Mouse (Mus musculus) MEL (cell line): ENCODE measurements around the gene Bmp8a. TPM values are rescaled to one million over a fixed set of nuclear protein-coding genes. Genes with fewer than 3 reads are reported as not detected.

Source experiments
- DNase-seq: peaks from one replicate; pipeline ENCODE4 v3.0.0; 2011; ENCODE audit warnings: low read depth, low spot score
- H3K27ac ChIP-seq: 2 replicates; pipeline ENCODE4 v1.5.1; 2012; ENCODE audit warnings: low read depth, mild to moderate bottlenecking, control low read depth, low read length, moderate library complexity; ENCODE audit not compliant: control insufficient read depth
- H3K27me3 ChIP-seq, 2 experiments: fragments of 150-350 bp in 1 of 2; sonication (generic) in 1 of 2; 2 replicates each; pipeline ENCODE4 v1.6.1; 2012; ENCODE audit warnings: low read length in 2 of 2, mild to moderate bottlenecking in 2 of 2, improper control_type of control experiment in 1 of 2, moderate library complexity in 1 of 2; ENCODE audit not compliant: insufficient read depth in 2 of 2, control insufficient read depth in 1 of 2
- H3K36me3 ChIP-seq, 2 experiments: 2 replicates each; pipeline ENCODE4 v1.6.1; 2012 to 2014; ENCODE audit warnings: low read length in 2 of 2, improper control_type of control experiment in 1 of 2, inconsistent platforms in 1 of 2, mild to moderate bottlenecking in 1 of 2; ENCODE audit not compliant: insufficient read depth in 2 of 2, control insufficient read depth in 1 of 2
- H3K4me1 ChIP-seq, 2 experiments: fragments of 150-350 bp in 1 of 2; sonication (generic) in 1 of 2; 2 replicates each; pipeline ENCODE4 v1.6.1; 2012; ENCODE audit warnings: low read length in 2 of 2, improper control_type of control experiment in 1 of 2, mild to moderate bottlenecking in 1 of 2; ENCODE audit not compliant: insufficient read depth in 2 of 2, control insufficient read depth in 1 of 2
- H3K4me3 ChIP-seq, 2 experiments: fragments of 150-350 bp in 1 of 2; sonication (generic) in 1 of 2; 2 replicates each; pipeline ENCODE4 v1.5.1; 2012; ENCODE audit warnings: low read depth in 2 of 2, low read length in 2 of 2, mild to moderate bottlenecking in 2 of 2, moderate library complexity in 2 of 2, control low read depth in 1 of 2, improper control_type of control experiment in 1 of 2; ENCODE audit not compliant: control insufficient read depth in 1 of 2, insufficient read depth in 1 of 2
- H3K79me2 ChIP-seq: 2 replicates; pipeline ENCODE4 v1.6.1; 2012; ENCODE audit warnings: mild to moderate bottlenecking, low read length, moderate library complexity; ENCODE audit not compliant: control insufficient read depth, poor library complexity, insufficient read depth
- H3K9ac ChIP-seq: 2 replicates; pipeline ENCODE4 v1.6.1; 2012; ENCODE audit warnings: low read depth, mild to moderate bottlenecking, control low read depth, low read length, moderate library complexity; ENCODE audit not compliant: control insufficient read depth, poor library complexity, severe bottlenecking
- H3K9me3 ChIP-seq: fragments of 150-350 bp; sonication (generic); replicated peaks from 2 replicates; pipeline ENCODE4 v1.6.1; 2012; ENCODE audit warnings: mild to moderate bottlenecking, low read length, improper control_type of control experiment, moderate library complexity; ENCODE audit not compliant: insufficient read depth
- BHLHE40 ChIP-seq: IDR thresholded peaks from 2 replicates; pipeline ENCODE4 v1.6.1; 2012; ENCODE audit warnings: low read depth, mild to moderate bottlenecking, inconsistent platforms, low read length, improper control_type of control experiment, borderline replicate concordance
- CTCF ChIP-seq, 3 experiments: IDR thresholded peaks in 2 of 3; conservative IDR thresholded peaks in 1 of 3; 2 replicates each; pipeline ENCODE4 v1.5.1; 2011 to 2012; ENCODE audit warnings: low read length in 3 of 3, low read depth in 2 of 3, mild to moderate bottlenecking in 2 of 3, improper control_type of control experiment in 1 of 3, inconsistent platforms in 1 of 3, mixed read lengths in 1 of 3, moderate library complexity in 1 of 3; ENCODE audit not compliant: control insufficient read depth in 1 of 3, insufficient read depth in 1 of 3, poor library complexity in 1 of 3, severe bottlenecking in 1 of 3
- E2F4 ChIP-seq: IDR thresholded peaks from 2 replicates; pipeline ENCODE4 v1.6.1; 2011; ENCODE audit warnings: low read depth, low read length, improper control_type of control experiment, borderline replicate concordance
- ELF1 ChIP-seq: IDR thresholded peaks from 2 replicates; pipeline ENCODE4 v1.6.1; 2014; ENCODE audit warnings: low read depth, mild to moderate bottlenecking, inconsistent platforms, low read length, improper control_type of control experiment, moderate library complexity
- EP300 ChIP-seq, 2 experiments: IDR thresholded peaks; 2 replicates each; pipeline ENCODE4 v1.6.1; 2011; ENCODE audit warnings: improper control_type of control experiment in 2 of 2, low read length in 2 of 2, low read depth in 1 of 2, mild to moderate bottlenecking in 1 of 2
- HCFC1 ChIP-seq: IDR thresholded peaks from 2 replicates; pipeline ENCODE4 v1.6.1; 2012; ENCODE audit warnings: low read depth, mild to moderate bottlenecking, inconsistent platforms, low read length, improper control_type of control experiment, moderate library complexity
- JUND ChIP-seq: IDR thresholded peaks from 2 replicates; pipeline ENCODE4 v1.6.1; 2011; ENCODE audit warnings: low read depth, mild to moderate bottlenecking, improper control_type of control experiment, low read length
- MAFK ChIP-seq: IDR thresholded peaks from 2 replicates; pipeline ENCODE4 v1.6.1; 2011; ENCODE audit warnings: low read depth, mild to moderate bottlenecking, low read length, improper control_type of control experiment, borderline replicate concordance
- MAZ ChIP-seq: IDR thresholded peaks from 2 replicates; pipeline ENCODE4 v1.6.1; 2012; ENCODE audit warnings: low read depth, mild to moderate bottlenecking, inconsistent platforms, low read length, improper control_type of control experiment
- MEF2A ChIP-seq: IDR thresholded peaks from 2 replicates; pipeline ENCODE4 v1.6.1; 2014; ENCODE audit warnings: low read depth, mild to moderate bottlenecking, inconsistent platforms, low read length, improper control_type of control experiment; ENCODE audit not compliant: poor library complexity, insufficient replicate concordance, severe bottlenecking; ENCODE audit errors: extremely low read depth
- MYB ChIP-seq: IDR thresholded peaks from 2 replicates; pipeline ENCODE4 v1.6.1; 2011; ENCODE audit warnings: mild to moderate bottlenecking, low read depth, low read length, improper control_type of control experiment
- MYC ChIP-seq: IDR thresholded peaks from 2 replicates; pipeline ENCODE4 v1.6.1; 2011; ENCODE audit warnings: low read depth, mild to moderate bottlenecking, low read length, improper control_type of control experiment, moderate library complexity
- NELFE ChIP-seq: IDR thresholded peaks from 2 replicates; pipeline ENCODE4 v1.6.1; 2011; ENCODE audit warnings: low read depth, low read length, improper control_type of control experiment
- NRF1 ChIP-seq: IDR thresholded peaks from 2 replicates; pipeline ENCODE4 v1.6.1; 2014; ENCODE audit warnings: low read depth, mild to moderate bottlenecking, inconsistent platforms, low read length, improper control_type of control experiment, moderate library complexity; ENCODE audit not compliant: poor library complexity, insufficient read depth, severe bottlenecking
- POLR2A ChIP-seq, 2 experiments: IDR thresholded peaks; 2 replicates each; pipeline ENCODE4 v1.6.1; 2011 to 2012; ENCODE audit warnings: low read length in 2 of 2, mild to moderate bottlenecking in 2 of 2, control low read depth in 1 of 2, improper control_type of control experiment in 1 of 2, low read depth in 1 of 2, moderate library complexity in 1 of 2; ENCODE audit not compliant: control insufficient read depth in 1 of 2, insufficient read depth in 1 of 2, poor library complexity in 1 of 2
- RAD21 ChIP-seq: IDR thresholded peaks from 2 replicates; pipeline ENCODE4 v1.6.1; 2011; ENCODE audit warnings: mild to moderate bottlenecking, low read depth, low read length, improper control_type of control experiment
- SIN3A ChIP-seq: IDR thresholded peaks from 2 replicates; pipeline ENCODE4 v1.6.1; 2012; ENCODE audit warnings: low read length, improper control_type of control experiment, inconsistent platforms
- SMC3 ChIP-seq: IDR thresholded peaks from 2 replicates; pipeline ENCODE4 v1.6.1; 2011; ENCODE audit warnings: low read depth, low read length, improper control_type of control experiment
- TAL1 ChIP-seq: IDR thresholded peaks from 2 replicates; pipeline ENCODE4 v1.6.1; 2012; ENCODE audit warnings: mild to moderate bottlenecking, inconsistent platforms, low read length, moderate library complexity, mixed read lengths
- ZC3H11A ChIP-seq: IDR thresholded peaks from 2 replicates; pipeline ENCODE4 v1.6.1; 2012; ENCODE audit warnings: low read depth, mild to moderate bottlenecking, inconsistent platforms, low read length, improper control_type of control experiment
- polyA plus RNA-seq, 2 experiments: library from polyadenylated mRNA; stranded (reverse) in 1 of 2; unstranded in 1 of 2; fragments of >175 nt in 1 of 2; fragments of >200 nt in 1 of 2; gene quantifications; 2 replicates each; pipeline versions ENCODE4 v1.2.1 to v1.2.4; 2012; ENCODE audit warnings: low replicate concordance in 2 of 2, low read depth in 1 of 2; ENCODE audit not compliant: insufficient read length in 2 of 2, insufficient read depth in 1 of 2, missing spikeins in 1 of 2
- total RNA-seq: library from RNA; depleted of rRNA; stranded (reverse); fragments of 300-350 nt; gene quantifications from 2 replicates; pipeline ENCODE4 v1.2.3, GENCODE M21; 2012; rRNA removed

Gene Bmp8a
- 0.19 and 0.23 TPM in 2 replicates for total RNA-seq
- under 1 TPM in 1 of 2 experiments, not detected in 1; 0.43 TPM for polyA plus RNA-seq

- Histone ChIP-seq H3K4me1 (no peaks in the 10 kb centered on the region), H3K4me3 (peak within 1 kb of the TSS; percentile 68 to 76), H3K36me3 (no peaks in the 10 kb centered on the region), H3K9ac (peak within 1 kb of the TSS; percentile 67), H3K9me3 (no peaks in the 10 kb centered on the region), H3K27ac (no peak within 1 kb of the TSS)
- peak; percentile 82 for DNase-seq
- TF ChIP-seq SIN3A (0 out of 2 replicates have a peak, but pooled peaks have one; percentile 32), ELF1 (no peak), HCFC1 (0 out of 2 replicates have a peak, but pooled peaks have one; percentile 49), POLR2A (IDR thresholded peaks at IDR 0.05; ENCODE audit: control insufficient read depth in 1 of 2, insufficient read depth in 1 of 2, low read depth in 1 of 2, low read length in 2 of 2, poor library complexity in 1 of 2) (peak in 1 of 2 experiments; percentile 53; a peak in 1 of 4 replicates), NELFE (peak; percentile 41; the same call in 1 of the 2 replicates), JUND (no peak), MAZ (peak; percentile 55; the same call in 1 of the 2 replicates)
- TF ChIP-seq, all 39 proteins: peak for 5
- H3K27me3 ChIP-seq = no peaks in the 10 kb centered on the region
- no peaks in the 10 kb centered on the region for H3K79me2 ChIP-seq
Measured at GRCm38 (mm10) chr4:123342642-123343470, at the start of gene Bmp8a. Gene Bmp8a, minus strand, starts transcription at chr4:123343252.

DNA sequence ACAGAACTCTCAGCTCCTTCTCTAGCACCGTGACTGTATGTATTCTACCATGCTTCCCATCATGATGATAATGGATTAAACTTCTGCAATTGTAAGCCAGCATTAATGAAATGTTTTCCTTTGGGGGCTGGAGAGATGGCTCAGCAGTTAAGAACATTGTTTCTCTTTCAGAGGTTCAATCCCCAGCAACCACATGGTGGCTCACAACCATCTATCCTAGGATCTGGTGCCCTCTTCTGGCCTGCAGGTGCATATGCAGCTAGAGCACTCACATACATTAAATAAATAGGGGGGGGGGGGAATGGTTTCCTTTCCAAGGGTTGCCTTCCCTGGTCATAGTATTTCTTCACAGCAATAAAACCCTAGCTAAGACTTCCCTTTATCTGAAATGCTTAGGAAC, 49.1 kb upstream of the Bmp8a start:
- DNase-seq = peak; percentile 75
- no peaks in the 10 kb centered on the region for H3K9me3 ChIP-seq
- TF ChIP-seq ZC3H11A = peak; percentile 24; the same call in 1 of the 2 replicates
- peak; percentile 72 for TF ChIP-seq MYC
- no peak for TF ChIP-seq MEF2A
- peak; percentile 51 to 77 (median 73) for TF ChIP-seq CTCF (IDR thresholded peaks at IDR 0.05 in 2 of 3, conservative IDR thresholded peaks at IDR 0.05 in 1 of 3; ENCODE audit: control insufficient read depth in 1 of 3, insufficient read depth in 1 of 3, low read depth in 2 of 3, low read length in 3 of 3, poor library complexity in 1 of 3, severe bottlenecking in 1 of 3)
- TF ChIP-seq RAD21 = peak; percentile 40
- peak; percentile 71 for TF ChIP-seq SMC3
- H3K27ac ChIP-seq = no peak overlapping the region
- peaks cover 3 to 10% of the 10 kb centered on the region in 2 experiments for H3K36me3 ChIP-seq
- no peaks in the 10 kb centered on the region for H3K79me2 ChIP-seq
- no peak overlapping the region for H3K4me3 ChIP-seq
- H3K4me1 ChIP-seq = no peaks in the 10 kb centered on the region
- no peaks in the 10 kb centered on the region for H3K27me3 ChIP-seq
- H3K9ac ChIP-seq = no peak overlapping the region

DNA sequence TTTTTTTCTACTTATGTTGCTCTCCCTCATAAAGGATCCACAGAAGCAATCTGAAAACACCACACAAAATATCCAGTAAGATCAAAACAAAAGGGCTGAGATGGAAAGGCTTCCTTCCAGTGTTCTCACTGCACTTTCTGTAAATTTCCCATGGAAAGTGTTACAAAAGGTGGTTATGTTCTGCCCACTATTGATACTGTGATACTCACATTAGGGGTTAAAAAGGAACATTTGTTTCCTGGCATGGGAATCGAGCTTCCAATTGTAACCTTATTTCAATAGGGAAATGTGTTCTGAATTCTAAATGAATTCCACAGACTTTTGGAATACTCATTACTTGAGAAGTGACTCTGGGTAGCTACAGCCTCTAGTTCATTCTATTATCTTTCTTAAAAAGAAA, 42.0 kb upstream of the Bmp8a start:
- Histone ChIP-seq H3K79me2 (no peaks in the 10 kb centered on the region), H3K36me3 (peaks cover 0 to 48% of the 10 kb centered on the region in 2 experiments; a peak in 2 of 4 replicates), H3K27me3 (no peaks in the 10 kb centered on the region), H3K4me1 (no peaks in the 10 kb centered on the region), H3K9ac (no peak overlapping the region), H3K4me3 (no peak overlapping the region), H3K9me3 (no peaks in the 10 kb centered on the region), H3K27ac (no peak overlapping the region)
- TF ChIP-seq MAFK (no peak), BHLHE40 (no peak), MAZ (no peak), MYB (no peak), NRF1 (no peak), E2F4 (no peak), EP300 (IDR thresholded peaks at IDR 0.05; ENCODE audit: low read depth in 1 of 2, low read length in 2 of 2) (no peak), TAL1 (no peak), JUND (no peak)
- no peak for DNase-seq
